Mouse (Mus musculus) gastrocnemius, postnatal 25 days (tissue): Measurements from ENCODE around the gene Spem2. TPM values are rescaled to one million over a fixed set of nuclear protein-coding genes. Genes with fewer than 3 reads are reported as not detected.

ENCODE experiments used
- DNase-seq: peaks from one replicate; pipeline ENCODE4 v3.0.0; 2022
- total RNA-seq, 2 experiments: library from RNA; stranded (reverse); gene quantifications; 1 replicate in 1 of 2; 2 replicates in 1 of 2; pipeline ENCODE4 v1.2.3; 2021

Spem2 gene
- total RNA-seq, 2 experiments from 2014 or later = not detected

DNA sequence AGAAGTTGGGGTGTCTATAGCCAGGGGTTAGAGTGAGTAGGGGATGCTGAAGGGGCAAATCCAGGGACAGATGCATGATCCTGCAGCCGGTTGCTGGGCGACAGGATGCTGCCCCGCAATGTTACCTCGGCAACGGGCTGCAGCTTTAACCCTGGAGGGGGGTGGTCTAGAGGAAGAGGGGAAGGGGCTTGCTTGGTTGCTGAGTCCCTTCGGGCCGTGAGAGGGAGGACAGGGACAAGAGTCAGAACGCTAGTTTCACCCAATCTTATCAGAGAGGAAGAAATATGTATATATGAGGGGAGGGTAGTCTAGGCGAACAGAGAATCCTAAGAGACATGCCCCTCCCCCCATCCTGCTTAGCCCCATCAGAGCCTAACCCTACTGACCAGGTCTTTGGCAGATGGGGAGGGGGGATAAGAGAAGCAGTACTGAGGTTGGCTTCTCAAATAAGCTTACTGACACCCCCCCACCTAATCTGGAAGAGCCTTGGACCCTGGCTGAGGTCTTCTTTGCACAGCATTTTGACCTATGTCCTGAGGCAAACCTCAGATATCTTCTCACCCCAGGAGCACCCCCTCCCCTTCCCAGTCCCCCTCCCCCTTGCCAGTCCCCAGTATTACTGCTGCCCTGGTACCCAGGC, 17.2 kb upstream of the Spem2 start:
- no peak for DNase-seq

DNA sequence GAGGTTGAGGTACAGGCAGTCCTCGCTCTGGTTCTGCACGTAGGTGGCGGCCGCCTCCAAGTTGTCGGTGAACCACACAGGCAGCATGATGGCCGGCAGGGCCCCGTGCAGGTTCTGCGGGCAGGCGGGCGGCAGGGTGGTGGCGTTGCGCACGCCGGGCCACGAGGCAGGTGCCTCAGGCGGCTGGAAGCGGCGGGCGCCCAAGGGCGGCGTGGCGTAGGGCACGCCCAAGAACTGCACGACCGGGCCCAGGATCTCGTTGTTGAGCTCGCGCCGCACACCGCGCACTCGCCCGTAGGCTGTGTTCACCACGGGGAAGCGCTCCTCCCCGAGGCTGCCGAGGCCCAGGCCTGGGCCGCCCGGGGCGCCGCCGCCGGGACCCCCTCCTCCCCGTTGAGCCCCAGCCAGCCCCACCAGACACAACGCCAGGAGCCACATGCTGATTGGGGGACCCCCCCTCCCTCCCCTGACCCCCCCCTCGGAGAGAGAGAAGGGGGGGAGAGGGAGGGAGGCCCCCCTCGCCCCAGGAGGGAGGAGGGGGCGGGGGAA, 15.8 kb upstream of the Spem2 start:
- no peak for DNase-seq

- DNase-seq = no peak
Measured at GRCm38 (mm10) chr11:69833554-69833953, 15.3 kb upstream of the Spem2 start.

DNA sequence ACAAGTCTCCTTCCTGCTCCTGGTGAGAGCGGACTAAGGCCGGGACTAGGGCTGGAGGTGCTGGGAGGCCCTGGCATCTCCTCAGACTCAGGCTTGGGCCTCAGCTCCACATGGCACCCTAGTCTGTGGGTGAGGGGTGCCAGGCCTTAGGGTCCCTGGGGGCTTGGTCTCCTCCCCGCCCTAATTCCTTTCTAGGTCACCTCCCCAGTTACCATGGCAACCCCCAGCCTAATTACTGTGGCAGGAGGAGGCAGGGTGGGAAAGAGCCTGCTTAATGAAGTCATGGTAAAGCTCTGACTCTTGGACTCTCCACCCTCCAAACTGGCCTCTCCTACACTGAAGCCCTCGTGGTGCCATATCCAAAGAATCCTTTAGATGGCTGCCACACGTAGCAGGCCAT, 10.6 kb upstream of the Spem2 start:
- DNase-seq = no peak

GRCm38 (mm10) chr11:69823456-69823855, 5.2 kb upstream of the Spem2 start:
- no peak for DNase-seq

DNA sequence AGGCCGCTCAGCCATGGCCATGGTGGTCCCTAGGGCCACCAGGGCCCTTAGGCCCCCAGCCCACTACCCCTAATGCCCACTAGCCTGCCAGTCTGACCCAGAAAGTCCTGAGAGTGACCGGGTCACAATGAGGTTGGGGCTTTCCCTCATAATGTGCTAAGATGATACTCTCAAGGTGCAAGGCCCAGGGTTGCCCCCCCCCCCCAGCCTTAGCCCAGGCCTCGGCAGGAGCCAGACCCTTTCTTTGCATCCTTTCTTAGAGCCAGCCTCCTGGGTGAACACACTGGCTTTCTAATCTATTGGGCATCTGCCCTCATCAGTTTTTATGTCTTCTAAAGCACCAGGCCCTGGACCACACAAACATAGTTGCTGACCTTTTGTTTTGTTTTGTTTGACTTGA, 3.8 kb upstream of the Spem2 start, which contains the start of gene Spem1:
TSS of gene Spem1 (minus strand) at position 101 of the 400 bp plus-strand sequence.
- DNase-seq = no peak

DNA sequence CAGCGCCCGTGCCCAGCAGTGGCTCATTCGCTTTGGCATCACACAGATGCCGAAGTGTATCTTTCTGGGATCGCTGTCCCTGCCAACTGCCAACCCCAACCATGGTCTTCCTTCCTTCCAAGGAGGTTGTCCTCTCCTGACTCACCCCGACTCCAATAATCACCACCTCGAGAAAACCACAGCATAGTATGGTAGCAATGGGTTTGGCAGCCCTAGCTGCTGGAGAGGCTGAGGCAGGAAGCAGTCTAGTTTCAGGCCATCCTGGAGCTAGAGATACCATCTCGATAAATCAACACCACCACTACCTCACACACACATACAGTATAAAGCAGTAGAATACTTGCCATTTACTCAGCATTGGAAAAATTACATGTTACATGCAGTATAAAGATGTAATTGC, 606 bp upstream of the Spem2 start:
- DNase-seq = no peak

- no peak for DNase-seq
Measured at GRCm38 (mm10) chr11:69816520-69816919, 1.7 kb downstream of the Spem2 start.

DNA sequence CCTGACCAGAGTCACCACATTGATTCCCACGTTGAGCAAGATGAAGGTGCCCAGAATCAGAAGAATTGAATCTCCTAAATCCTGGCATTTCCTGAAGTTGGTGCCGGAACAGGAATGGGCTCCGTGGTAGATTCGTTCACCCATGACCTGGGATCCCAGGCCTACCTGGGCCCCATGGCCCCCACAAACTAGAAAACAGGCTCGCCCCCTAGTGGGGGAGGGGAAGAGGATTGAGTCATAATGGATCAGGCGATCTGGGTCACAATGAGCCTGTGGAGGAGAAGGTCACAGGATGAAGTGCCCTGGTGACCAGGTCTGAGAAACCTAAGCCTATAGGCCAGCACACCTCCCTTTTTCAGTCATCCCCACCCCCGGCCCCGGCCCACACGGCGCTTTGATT, 3.1 kb downstream of the Spem2 start, which contains the start of gene Gm39566:
TSS of gene Gm39566 (minus strand) at position 144 of the 400 bp plus-strand sequence.
- no peak for DNase-seq

GRCm38 (mm10) chr11:69810280-69810679, 8.0 kb downstream of the Spem2 start:
- no peak for DNase-seq

DNA sequence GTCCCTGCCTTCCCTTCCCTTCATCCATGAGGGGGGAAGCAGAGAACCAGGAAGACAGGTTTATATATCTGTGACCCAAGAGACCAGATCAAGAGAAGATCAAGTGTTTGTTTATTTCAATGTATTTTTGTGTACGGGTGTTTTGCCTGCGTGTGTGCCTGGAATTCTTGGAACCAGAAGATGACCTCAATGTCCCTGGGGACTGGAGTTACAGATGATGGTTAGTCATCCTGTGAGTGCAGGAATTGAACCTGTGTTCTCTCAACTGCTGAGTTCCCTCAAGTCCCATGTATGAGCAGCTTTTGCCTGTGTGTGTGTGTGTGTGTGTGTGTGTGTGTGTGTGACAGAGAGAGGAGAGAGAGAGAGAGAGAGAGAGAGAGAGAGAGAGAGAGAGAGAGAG, 10.6 kb downstream of the Spem2 start:
- DNase-seq = no peak

DNA sequence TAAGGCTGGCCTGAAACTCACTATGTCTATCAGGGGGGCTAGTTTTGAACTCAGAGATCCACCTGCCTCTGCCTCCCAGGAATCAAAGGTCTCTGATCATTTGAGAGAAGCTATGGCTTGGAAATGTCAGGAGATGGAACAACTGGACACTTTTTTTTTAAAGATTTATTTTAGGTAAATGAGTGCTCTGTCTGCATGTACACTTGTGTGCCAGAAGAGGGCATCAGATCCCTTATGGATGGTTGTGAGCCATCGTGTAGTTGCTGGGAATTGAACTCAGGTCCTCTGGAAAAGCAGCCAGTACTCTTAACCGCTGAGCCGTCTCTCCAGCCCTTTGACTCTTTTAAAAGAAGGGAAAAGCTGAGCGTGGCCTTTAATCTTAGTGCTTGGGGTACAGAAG, 11.9 kb downstream of the Spem2 start:
- no peak for DNase-seq

DNA sequence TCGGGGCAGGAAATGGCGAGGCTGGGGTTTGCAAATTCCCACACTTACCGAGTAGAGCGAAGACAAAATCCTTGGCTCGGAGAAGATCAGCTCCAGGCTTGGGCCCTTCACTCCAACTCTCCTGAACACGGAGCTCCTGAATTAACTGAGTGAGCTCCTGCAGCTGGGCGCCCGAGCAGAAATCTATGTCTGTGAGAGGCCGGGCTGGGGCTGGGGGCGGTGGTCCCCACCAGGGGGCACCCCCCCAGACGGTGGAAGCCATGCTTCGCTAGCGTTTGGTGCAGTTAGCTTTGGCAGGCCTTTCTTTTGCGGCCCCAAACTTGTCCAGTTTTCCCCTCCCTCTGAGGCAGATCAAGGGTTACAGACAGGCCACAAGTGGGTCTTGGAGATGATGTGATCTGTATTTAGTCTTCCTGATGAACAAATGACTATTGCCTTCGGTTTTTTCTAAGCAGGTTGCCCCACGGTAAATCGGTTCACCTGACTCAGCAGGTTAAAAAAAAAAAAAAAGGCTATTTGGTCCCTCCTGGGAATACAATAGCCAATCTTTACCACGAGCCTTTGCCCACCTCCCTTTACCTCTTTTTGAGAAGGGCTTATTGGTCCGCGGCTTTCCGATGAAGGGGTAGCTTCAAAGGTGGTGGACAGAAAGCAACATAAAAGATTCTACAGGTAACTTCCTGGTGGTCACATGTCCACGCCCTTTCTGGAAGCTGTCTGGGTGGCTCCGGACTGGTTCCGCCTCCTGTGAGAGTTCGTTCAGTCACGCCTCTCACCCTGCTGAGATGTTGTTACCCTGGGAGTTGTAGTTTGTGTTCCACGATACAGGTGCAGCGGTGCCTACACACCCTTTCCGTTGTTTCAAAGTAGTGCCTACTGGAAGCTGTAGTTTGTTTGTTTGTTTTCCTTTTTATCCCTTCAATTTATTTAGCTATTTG, 13.0 kb downstream of the Spem2 start, which contains the start of gene Tmem102:
TSS of gene Tmem102 (minus strand) at position 653 of the 938 bp plus-strand sequence.
- DNase-seq = no peak

- DNase-seq = no peak
Measured at GRCm38 (mm10) chr11:69804652-69804940, 13.7 kb downstream of the Spem2 start.

GRCm38 (mm10) chr11:69803786-69804651, 14.2 kb downstream of the Spem2 start:
- DNase-seq = peak; percentile 82

DNA sequence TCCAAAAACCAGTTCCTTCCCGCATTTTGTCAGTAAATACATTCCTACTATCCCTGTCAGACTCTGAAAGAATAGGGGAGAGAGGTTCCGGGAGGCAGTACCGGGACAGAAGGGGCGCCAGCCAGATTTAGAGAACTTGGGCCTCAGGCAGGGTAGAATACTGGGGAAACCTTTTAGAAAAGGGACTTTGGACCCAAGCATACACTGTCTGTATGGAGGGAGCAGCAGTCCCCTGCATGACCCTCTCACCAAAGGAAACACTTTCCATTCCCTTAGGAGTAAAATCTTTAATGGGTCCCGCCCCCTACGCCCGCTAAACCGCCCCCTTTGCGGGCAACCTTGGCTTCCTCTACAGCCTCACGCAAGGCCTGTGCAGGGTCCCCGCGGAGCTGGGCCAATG, 14.9 kb downstream of the Spem2 start:
- no peak for DNase-seq

GRCm38 (mm10) chr11:69802648-69803105, 15.6 kb downstream of the Spem2 start:
- peak; percentile 88 for DNase-seq

GRCm38 (mm10) chr11:69801379-69801977, 16.8 kb downstream of the Spem2 start, which contains the start of gene Fgf11:
TSS of gene Fgf11 (minus strand) at chr11:69801857.
- DNase-seq = no peak

- DNase-seq = peak; percentile 47
Measured at GRCm38 (mm10) chr11:69800392-69801197, 17.7 kb downstream of the Spem2 start.

DNA sequence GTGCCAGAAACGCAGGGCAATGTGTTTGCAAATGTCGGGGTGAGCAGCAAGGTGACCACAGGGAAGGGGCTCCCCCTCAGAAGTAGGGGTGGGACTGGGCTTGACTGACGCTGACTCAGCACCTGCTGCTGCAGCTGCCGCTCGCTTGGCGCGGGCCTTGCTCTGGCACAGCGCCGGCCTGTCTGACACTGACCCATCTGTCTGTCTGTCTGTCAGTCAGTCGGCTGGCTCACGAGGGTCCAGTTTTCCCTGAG, 18.2 kb downstream of the Spem2 start:
- no peak for DNase-seq
